Mouse (Mus musculus): ENCODE data around the gene Rbm47.

Rbm47 gene

GRCm38 (mm10) chr5:66086304-66086703 lies 86.6 kb downstream of the Rbm47 start:
- DNase-seq (ENCODE audit: low spot score in 2 of 2): no peak

GRCm38 (mm10) chr5:66085478-66085877 lies 87.4 kb downstream of the Rbm47 start:
- DNase-seq (ENCODE audit: low spot score in 2 of 2): no peak

- DNase-seq (ENCODE audit: low spot score in 2 of 2): no peak
These were observed 88.4 kb downstream of the Rbm47 start for GRCm38 (mm10) chr5:66084541-66084940.

- DNase-seq (ENCODE audit: low spot score in 2 of 2): no peak
These were observed 89.6 kb downstream of the Rbm47 start for GRCm38 (mm10) chr5:66083350-66083749.

GRCm38 (mm10) chr5:66082229-66082572 lies 90.7 kb downstream of the Rbm47 start:
- DNase-seq (ENCODE audit: low spot score in 2 of 2): no peak

- no peak for DNase-seq (ENCODE audit: low spot score in 2 of 2)
These were observed 91.3 kb downstream of the Rbm47 start for GRCm38 (mm10) chr5:66081443-66082228.

- DNase-seq (ENCODE audit: low spot score in 2 of 2): no peak
These were observed 92.2 kb downstream of the Rbm47 start for GRCm38 (mm10) chr5:66080529-66081220.

- DNase-seq (ENCODE audit: low spot score in 2 of 2): no peak
These were observed 93.3 kb downstream of the Rbm47 start for GRCm38 (mm10) chr5:66079358-66080179.

- DNase-seq (ENCODE audit: low spot score in 2 of 2): no peak
These were observed 94.4 kb downstream of the Rbm47 start for GRCm38 (mm10) chr5:66078491-66079012.

- DNase-seq (ENCODE audit: low spot score in 2 of 2): peak; percentile 63 to 69
These were observed 95.5 kb downstream of the Rbm47 start for GRCm38 (mm10) chr5:66077416-66077815.

- DNase-seq (ENCODE audit: low spot score in 2 of 2): no peak
These were observed 96.1 kb downstream of the Rbm47 start for GRCm38 (mm10) chr5:66076685-66077301.

- DNase-seq (ENCODE audit: low spot score in 2 of 2): no peak
These were observed 97.0 kb downstream of the Rbm47 start for GRCm38 (mm10) chr5:66075906-66076305.

GRCm38 (mm10) chr5:66075032-66075488 lies 97.9 kb downstream of the Rbm47 start:
- DNase-seq (ENCODE audit: low spot score in 2 of 2): no peak

GRCm38 (mm10) chr5:66074235-66074634 lies 98.7 kb downstream of the Rbm47 start:
- no peak for DNase-seq (ENCODE audit: low spot score in 2 of 2)

- DNase-seq (ENCODE audit: low spot score in 2 of 2): no peak
These were observed 99.2 kb downstream of the Rbm47 start for GRCm38 (mm10) chr5:66073604-66074164.

- no peak for DNase-seq (ENCODE audit: low spot score in 2 of 2)
These were observed 101.2 kb downstream of the Rbm47 start for GRCm38 (mm10) chr5:66071722-66072121.

- DNase-seq (ENCODE audit: low spot score in 2 of 2): no peak
These were observed 102.6 kb downstream of the Rbm47 start for GRCm38 (mm10) chr5:66070350-66070749.

GRCm38 (mm10) chr5:66069470-66070144 lies 103.3 kb downstream of the Rbm47 start:
- peak in 1 of 2 experiments; percentile 31 for DNase-seq (ENCODE audit: low spot score in 2 of 2)

GRCm38 (mm10) chr5:66069133-66069469 lies 103.8 kb downstream of the Rbm47 start:
- DNase-seq (ENCODE audit: low spot score in 2 of 2): no peak

- DNase-seq (ENCODE audit: low spot score in 2 of 2): no peak
These were observed 104.6 kb downstream of the Rbm47 start for GRCm38 (mm10) chr5:66068068-66068920.

Data from urinary bladder, postnatal 4 days (tissue).